Mouse (Mus musculus): Measurements from ENCODE around the gene Mettl7a1. TPM values are rescaled to one million over a fixed set of nuclear protein-coding genes. Genes with fewer than 3 reads are reported as not detected.
"Not testable (repeated sequence)": the region's sequence is repeated elsewhere in the genome, so short reads cannot be mapped to it uniquely, and the experiment has no call there.

Mettl7a1 gene
- 2.8 and 5.4 TPM in 2 replicates for polyA plus RNA-seq (2015; fragmentation: Nextera tagmentation; extraction: Ambion mirVana)

DNA sequence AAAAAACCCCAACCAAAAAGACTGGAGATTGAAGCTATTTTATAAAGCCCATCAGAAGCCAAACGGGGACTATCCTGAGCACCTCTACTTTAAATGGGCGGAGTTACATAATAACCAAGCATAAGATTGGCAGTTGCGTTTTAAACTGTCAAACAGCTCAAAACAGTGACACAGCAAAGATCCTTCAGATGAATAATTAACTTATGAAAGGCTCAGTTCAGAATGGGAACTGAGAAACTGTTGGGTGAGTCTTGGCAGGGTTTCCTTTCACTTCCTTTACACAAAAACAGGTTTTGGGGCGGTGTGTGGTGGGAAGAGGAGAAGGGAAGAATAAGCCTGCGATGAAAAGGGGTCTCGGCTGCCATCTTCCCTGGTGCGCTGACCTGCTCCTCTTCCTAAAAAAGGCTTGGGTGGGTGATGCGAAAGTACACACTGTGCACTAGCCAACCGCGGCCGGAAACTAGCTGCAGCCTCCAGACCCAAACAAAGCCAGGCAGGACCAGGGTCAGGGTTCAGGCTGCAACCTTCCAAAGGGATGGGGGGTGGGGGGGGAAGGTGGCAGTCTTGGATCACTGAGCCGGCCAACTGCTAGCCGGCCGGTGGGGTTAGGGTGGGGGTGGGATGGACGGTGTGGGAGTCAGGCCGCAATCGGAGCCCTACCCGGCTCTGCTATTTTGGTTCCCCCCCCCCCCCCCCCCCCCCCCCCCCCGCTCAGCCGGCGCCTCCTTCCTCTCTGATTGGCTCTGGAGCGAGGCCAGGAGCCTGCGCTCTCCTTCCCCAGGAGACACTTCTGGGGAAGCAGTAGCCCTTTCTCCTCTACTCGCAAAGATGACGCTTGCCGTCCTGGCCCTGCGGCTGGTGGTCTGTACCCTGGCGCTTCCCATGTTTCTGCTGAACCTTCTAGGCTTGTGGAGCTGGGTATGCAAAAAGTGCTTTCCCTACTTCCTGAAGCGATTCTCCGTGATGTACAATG, at the start of gene Mettl7a1:
Gene Mettl7a1 (plus strand): TSS at position 122 of the 973 bp plus-strand sequence.
- Histone ChIP-seq H3K27ac (replicated peaks) (peak within 1 kb of the TSS; percentile 90), H3K4me3 (peak within 1 kb of the TSS; percentile 54), H3K9me3 (no peaks in the 10 kb centered on the region), H3K9ac (replicated peaks) (peak within 1 kb of the TSS; percentile 66), H3K27me3 (no peaks in the 10 kb centered on the region), H3K4me2 (replicated peaks) (peak within 1 kb of the TSS; percentile 80), H3K36me3 (no peaks in the 10 kb centered on the region), H3K4me1 (peaks cover 15% of the 10 kb centered on the region)
- ATAC-seq (replicated peaks) = peak; percentile 88
- WGBS = 2% methylated on average over 25 of the region's 30 CpGs

GRCm38 (mm10) chr15:100256386-100256785, 47.6 kb upstream of the Mettl7a1 start:
- Histone ChIP-seq H3K27me3 (no peaks in the 10 kb centered on the region), H3K27ac (replicated peaks) (no peak overlapping the region), H3K36me3 (peaks cover 72% of the 10 kb centered on the region), H3K4me3 (no peak overlapping the region), H3K9ac (replicated peaks) (no peak overlapping the region), H3K4me1 (no peaks in the 10 kb centered on the region), H3K4me2 (replicated peaks) (no peak overlapping the region), H3K9me3 (no peaks in the 10 kb centered on the region)
- no peak for ATAC-seq (replicated peaks)
- WGBS = 88% methylated on average over 6 of the region's 6 CpGs

- no peak for ATAC-seq (replicated peaks)
- Histone ChIP-seq H3K27ac (replicated peaks) (no peak overlapping the region), H3K36me3 (peaks cover 68% of the 10 kb centered on the region), H3K4me1 (no peaks in the 10 kb centered on the region), H3K9ac (replicated peaks) (no peak overlapping the region), H3K4me3 (no peak overlapping the region), H3K4me2 (replicated peaks) (no peak overlapping the region), H3K9me3 (no peaks in the 10 kb centered on the region), H3K27me3 (no peaks in the 10 kb centered on the region)
- WGBS = 90% methylated on average over 5 of the region's 5 CpGs
These were observed 46.6 kb upstream of the Mettl7a1 start for GRCm38 (mm10) chr15:100257305-100257704.

- peaks cover 57% of the 10 kb centered on the region for H3K36me3 ChIP-seq
- 94% methylated on average over 7 of the region's 7 CpGs for WGBS
- ATAC-seq (replicated peaks) = no peak
- H3K4me1 ChIP-seq = no peaks in the 10 kb centered on the region
- H3K27me3 ChIP-seq = no peaks in the 10 kb centered on the region
- H3K4me3 ChIP-seq = no peak overlapping the region
- H3K27ac ChIP-seq (replicated peaks) = no peak overlapping the region
- H3K9me3 ChIP-seq = no peaks in the 10 kb centered on the region
- H3K9ac ChIP-seq (replicated peaks) = no peak overlapping the region
- no peak overlapping the region for H3K4me2 ChIP-seq (replicated peaks)
These were observed 45.1 kb upstream of the Mettl7a1 start for GRCm38 (mm10) chr15:100258646-100259425.

DNA sequence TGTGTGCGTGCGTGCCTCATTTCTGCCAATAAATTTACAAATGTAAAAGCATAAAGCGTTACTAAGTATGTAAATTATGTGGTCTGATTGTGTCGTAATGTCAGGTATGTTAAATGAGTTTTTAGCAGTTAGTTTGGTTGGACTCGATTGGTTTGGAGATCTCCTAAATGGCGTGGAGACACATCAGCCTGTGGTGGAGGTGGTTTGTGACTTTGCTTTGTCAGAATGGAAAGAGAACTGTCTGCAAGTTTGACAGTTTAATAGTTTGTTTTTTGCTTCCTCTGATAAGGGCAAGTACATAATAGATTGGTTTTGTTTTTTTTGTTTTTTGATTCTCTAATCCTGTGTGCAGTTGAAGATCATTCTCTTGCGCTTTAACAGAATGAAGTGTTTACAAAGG, 43.6 kb upstream of the Mettl7a1 start:
- H3K4me2 ChIP-seq (replicated peaks); ATAC-seq (replicated peaks); H3K9ac ChIP-seq (replicated peaks); H3K27ac ChIP-seq (replicated peaks); H3K4me3 ChIP-seq; H3K27me3 ChIP-seq; H3K4me1 ChIP-seq; H3K9me3 ChIP-seq: not testable (repeated sequence)
- 95% methylated on average over 6 of the region's 7 CpGs for WGBS
- peaks cover 43% of the 10 kb centered on the region for H3K36me3 ChIP-seq

GRCm38 (mm10) chr15:100263246-100263905, 40.6 kb upstream of the Mettl7a1 start:
- Histone ChIP-seq H3K27ac (replicated peaks) (no peak overlapping the region), H3K4me1 (no peaks in the 10 kb centered on the region), H3K9ac (replicated peaks) (no peak overlapping the region), H3K27me3 (no peaks in the 10 kb centered on the region), H3K4me2 (replicated peaks) (no peak overlapping the region), H3K36me3 (peaks cover 17% of the 10 kb centered on the region), H3K4me3 (no peak overlapping the region), H3K9me3 (no peaks in the 10 kb centered on the region)
- ATAC-seq (replicated peaks) = no peak
- 21% methylated on average over 4 of the region's 4 CpGs for WGBS

- Histone ChIP-seq H3K9me3 (no peaks in the 10 kb centered on the region), H3K27me3 (no peaks in the 10 kb centered on the region), H3K36me3 (peaks cover 6% of the 10 kb centered on the region; the same call in 1 of the 2 replicates), H3K4me3 (no peak overlapping the region), H3K27ac (replicated peaks) (no peak overlapping the region), H3K9ac (replicated peaks) (no peak overlapping the region), H3K4me2 (replicated peaks) (no peak overlapping the region), H3K4me1 (no peaks in the 10 kb centered on the region)
- no peak for ATAC-seq (replicated peaks)
- whole genome bisulfite sequencing = 90% methylated on average over 4 of the region's 5 CpGs
These were observed 38.2 kb upstream of the Mettl7a1 start for GRCm38 (mm10) chr15:100265586-100266325.

DNA sequence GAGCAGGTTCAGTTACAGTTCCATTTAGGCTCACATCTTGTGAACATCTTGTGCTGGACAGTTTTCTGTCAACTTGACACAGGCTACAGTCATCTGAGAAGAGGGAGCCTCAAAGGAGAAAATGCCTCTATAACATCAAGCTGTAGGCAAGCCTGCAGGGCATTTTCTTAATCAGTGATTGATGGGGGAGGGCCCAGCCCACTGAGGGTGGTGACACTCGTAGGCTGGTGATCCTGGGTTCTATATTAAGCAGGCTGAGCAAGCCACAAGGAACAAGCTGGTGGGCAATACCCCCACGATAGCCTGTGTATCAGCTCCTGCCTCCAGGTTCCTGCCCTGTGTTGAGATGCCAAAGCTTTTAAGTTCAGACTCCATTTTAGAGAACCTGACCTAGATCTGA, 35.0 kb upstream of the Mettl7a1 start:
- 80% methylated on average over 2 of the region's 2 CpGs for WGBS
- H3K27ac ChIP-seq (replicated peaks) = no peak overlapping the region

DNA sequence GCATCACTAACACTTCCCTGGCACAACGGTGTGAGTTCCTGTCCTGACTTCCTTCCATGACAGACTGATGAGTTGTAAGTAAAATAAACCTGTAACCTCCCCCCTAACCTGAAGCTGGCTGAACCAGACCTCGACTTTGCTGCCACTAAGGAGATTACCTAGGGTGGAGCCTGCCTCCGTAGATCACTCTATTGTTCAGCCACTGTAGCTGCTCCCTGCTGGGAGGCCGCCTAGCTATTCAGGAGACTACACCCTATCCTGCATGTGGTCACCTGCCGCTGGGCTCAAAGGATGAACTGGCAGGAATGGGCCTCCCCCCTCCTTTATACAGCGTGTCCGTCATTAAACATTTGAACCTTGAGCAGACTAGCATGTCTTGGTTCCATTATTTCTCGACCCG, 34.2 kb upstream of the Mettl7a1 start:
- no peak overlapping the region for H3K4me2 ChIP-seq (replicated peaks)
- WGBS = 10% methylated on average over 9 of the region's 9 CpGs
- H3K9ac ChIP-seq (replicated peaks) = no peak overlapping the region
- no peak overlapping the region for H3K27ac ChIP-seq (replicated peaks)
- no peaks in the 10 kb centered on the region for H3K27me3 ChIP-seq
- no peak overlapping the region for H3K4me3 ChIP-seq
- no peaks in the 10 kb centered on the region for H3K4me1 ChIP-seq
- no peaks in the 10 kb centered on the region for H3K9me3 ChIP-seq
- H3K36me3 ChIP-seq = no peaks in the 10 kb centered on the region
- no peak for ATAC-seq (replicated peaks)

More for the DNA sequence above, 35.0 kb upstream of the Mettl7a1 start:
- Histone ChIP-seq H3K4me3 (no peak overlapping the region), H3K4me2 (replicated peaks) (no peak overlapping the region), H3K4me1 (no peaks in the 10 kb centered on the region), H3K27me3 (no peaks in the 10 kb centered on the region), H3K36me3 (no peaks in the 10 kb centered on the region), H3K9me3 (no peaks in the 10 kb centered on the region), H3K9ac (replicated peaks) (no peak overlapping the region)
- no peak for ATAC-seq (replicated peaks)

- ATAC-seq (replicated peaks); H3K4me2 ChIP-seq (replicated peaks); H3K27me3 ChIP-seq; H3K4me1 ChIP-seq; H3K27ac ChIP-seq (replicated peaks); H3K4me3 ChIP-seq; H3K9me3 ChIP-seq; H3K9ac ChIP-seq (replicated peaks); H3K36me3 ChIP-seq: not testable (repeated sequence)
- 21% methylated on average over 7 of the region's 7 CpGs for WGBS
These were observed 33.3 kb upstream of the Mettl7a1 start for GRCm38 (mm10) chr15:100270609-100271008.

- H3K4me2 ChIP-seq (replicated peaks) = no peak overlapping the region
- H3K4me1 ChIP-seq = no peaks in the 10 kb centered on the region
- no peaks in the 10 kb centered on the region for H3K36me3 ChIP-seq
- WGBS = 60% methylated on average over 14 of the region's 14 CpGs
- H3K9ac ChIP-seq (replicated peaks) = no peak overlapping the region
- H3K4me3 ChIP-seq = no peak overlapping the region
- no peaks in the 10 kb centered on the region for H3K27me3 ChIP-seq
- ATAC-seq (replicated peaks) = no peak
- H3K9me3 ChIP-seq = no peaks in the 10 kb centered on the region
- no peak overlapping the region for H3K27ac ChIP-seq (replicated peaks)
These were observed 32.5 kb upstream of the Mettl7a1 start for GRCm38 (mm10) chr15:100271411-100271810.
